In the genomic region with DNA sequence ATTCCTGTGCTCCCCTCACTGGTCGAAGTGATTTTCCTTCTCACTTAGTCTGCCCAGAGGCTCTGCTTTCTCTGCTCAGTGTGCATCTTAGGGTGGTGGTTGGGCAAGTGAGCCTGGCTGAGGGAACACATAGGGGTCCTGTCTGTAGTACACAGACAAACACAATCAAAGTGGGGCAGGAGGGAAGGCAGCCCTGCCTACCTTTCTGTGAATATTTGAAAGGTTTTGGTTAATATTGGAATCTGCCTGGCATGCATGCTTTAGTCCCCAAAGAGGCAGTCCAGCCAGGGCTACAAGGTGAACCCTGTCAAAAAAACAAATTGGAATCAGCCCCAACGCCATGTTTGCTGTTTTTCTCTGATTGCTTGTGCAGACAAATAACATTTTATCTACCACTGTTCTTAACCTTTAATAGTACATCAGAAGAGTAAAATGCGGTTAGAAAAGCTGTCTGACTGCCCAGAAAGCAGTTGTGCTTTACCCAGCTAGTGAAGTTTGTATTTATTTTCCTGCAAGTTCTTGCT, we compare ENCODE assay signal across 10 mouse cellular contexts. TPM values are rescaled to one million over a fixed set of nuclear protein-coding genes. Genes with fewer than 3 reads are reported as not detected.
DNase-seq lines count a peak whose midpoint lies in the region; ATAC-seq lines count a peak whose summit lies in the region.
"Had no signal": no experiment of that assay in that cellular context is flagged by ENCODE, and none has a peak within 500 bp of the region (broad histone marks: within the 10 kb centered on the region; RNA-seq: fewer than 3 reads in every experiment).

No protein-coding gene starts in this region.

- no peak overlapping the region for H3K4me3 ChIP-seq in heart, embryonic 14.5 days (ENCODE audit: control insufficient read depth in 1 of 2, insufficient read depth in 1 of 2, low read depth in 1 of 2, low read length in 2 of 2)
- no peak overlapping the region for H3K4me3 ChIP-seq in neural tube, embryonic 11.5 days (ENCODE audit: low read depth, low read length)
- no peak overlapping the region for H3K4me3 ChIP-seq in neural tube, embryonic 15.5 days (replicated peaks)
- no peak overlapping the region for H3K4me3 ChIP-seq in kidney, embryonic 14.5 days (ENCODE audit: low read length)
- H3K4me3 ChIP-seq in stomach, embryonic 16.5 days (replicated peaks; ENCODE audit: low read length): no peak overlapping the region
- H3K4me3 ChIP-seq in hindbrain, embryonic 13.5 days: no peak overlapping the region
- H3K4me3 ChIP-seq: lung, embryonic 15.5 days had no signal

- no peak for ATAC-seq in heart, embryonic 14.5 days (ENCODE audit: insufficient number of reproducible peaks, insufficient read depth, low FRiP score, low read depth)
- ATAC-seq in neural tube, embryonic 11.5 days (ENCODE audit: insufficient read depth, low FRiP score, low TSS enrichment): no peak
- ATAC-seq in neural tube, embryonic 15.5 days (ENCODE audit: low FRiP score): no peak
- no peak for ATAC-seq in kidney, embryonic 14.5 days (ENCODE audit: low FRiP score, low TSS enrichment)
- no peak for ATAC-seq in stomach, embryonic 16.5 days (ENCODE audit: insufficient read depth, low FRiP score)
- ATAC-seq in hindbrain, embryonic 13.5 days (ENCODE audit: low FRiP score): no peak

- peak overlapping the region; percentile 54 to 68 for H3K27ac ChIP-seq in heart, embryonic 14.5 days (replicated peaks in 1 of 2; ENCODE audit: control insufficient read depth in 1 of 2, insufficient read depth in 1 of 2, low read depth in 2 of 2, low read length in 2 of 2)
- H3K27ac ChIP-seq in neural tube, embryonic 11.5 days (ENCODE audit: low read depth, low read length): 0 out of 2 replicates have a peak overlapping the region, but pooled peaks have one; percentile 27
- no peak overlapping the region for H3K27ac ChIP-seq in neural tube, embryonic 15.5 days (replicated peaks)
- H3K27ac ChIP-seq in kidney, embryonic 14.5 days (ENCODE audit: low read depth, low read length): peak overlapping the region; percentile 15; the same call in 1 of the 2 replicates
- H3K27ac ChIP-seq in stomach, embryonic 16.5 days (ENCODE audit: low read length): peak overlapping the region; percentile 24
- H3K27ac ChIP-seq in hindbrain, embryonic 13.5 days: no peak overlapping the region
- H3K27ac ChIP-seq: hindbrain, embryonic 14.5 days; lung, embryonic 15.5 days had no signal

- no peaks in the 10 kb centered on the region for H3K27me3 ChIP-seq in heart, embryonic 14.5 days (ENCODE audit: control insufficient read depth, insufficient read depth, low read length)
- no peaks in the 10 kb centered on the region for H3K27me3 ChIP-seq in neural tube, embryonic 11.5 days (ENCODE audit: control insufficient read depth, insufficient read depth, low read length)
- no peaks in the 10 kb centered on the region for H3K27me3 ChIP-seq in neural tube, embryonic 15.5 days (replicated peaks)
- H3K27me3 ChIP-seq in kidney, embryonic 14.5 days (ENCODE audit: control insufficient read depth, insufficient read depth, low read length): no peaks in the 10 kb centered on the region
- H3K27me3 ChIP-seq in stomach, embryonic 16.5 days (ENCODE audit: control insufficient read depth, insufficient read depth, low read length): no peaks in the 10 kb centered on the region
- no peaks in the 10 kb centered on the region for H3K27me3 ChIP-seq in hindbrain, embryonic 13.5 days
- H3K27me3 ChIP-seq: lung, embryonic 15.5 days had no signal

- WGBS in heart, embryonic 14.5 days: 53% methylated on average over 3 of the region's 3 CpGs
- 75% methylated on average over 3 of the region's 3 CpGs for WGBS in neural tube, embryonic 11.5 days
- 80% methylated on average over 3 of the region's 3 CpGs for WGBS in neural tube, embryonic 15.5 days
- WGBS in kidney, embryonic 14.5 days: 69% methylated on average over 3 of the region's 3 CpGs
- WGBS in stomach, embryonic 16.5 days: 36% methylated on average over 3 of the region's 3 CpGs
- WGBS in hindbrain, embryonic 13.5 days: 75% methylated on average over 3 of the region's 3 CpGs

- peaks cover 11 to 33% of the 10 kb centered on the region in 2 experiments for H3K4me1 ChIP-seq in heart, embryonic 14.5 days (ENCODE audit: control insufficient read depth in 2 of 2, insufficient read depth in 2 of 2, low read length in 2 of 2)
- H3K4me1 ChIP-seq in neural tube, embryonic 11.5 days (ENCODE audit: control insufficient read depth, insufficient read depth, low read length): peaks cover 16% of the 10 kb centered on the region
- H3K4me1 ChIP-seq in neural tube, embryonic 15.5 days: peaks cover 20% of the 10 kb centered on the region
- peaks cover 33% of the 10 kb centered on the region for H3K4me1 ChIP-seq in kidney, embryonic 14.5 days (ENCODE audit: control insufficient read depth, insufficient read depth, low read length)
- H3K4me1 ChIP-seq in stomach, embryonic 16.5 days (ENCODE audit: control insufficient read depth, insufficient read depth, low read length): peaks cover 22% of the 10 kb centered on the region
- H3K4me1 ChIP-seq in hindbrain, embryonic 13.5 days (replicated peaks): peaks cover 18% of the 10 kb centered on the region

- DNase-seq in heart, postnatal 25 days (ENCODE audit: low spot score): no peak
- no peak for DNase-seq in neural tube, embryonic 11.5 days (ENCODE audit: low spot score)
- no peak for DNase-seq in urinary bladder, postnatal 14 days (ENCODE audit: low spot score)

- peaks cover 6% of the 10 kb centered on the region; the same call in 1 of the 2 replicates for H3K36me3 ChIP-seq in heart, embryonic 14.5 days (ENCODE audit: control insufficient read depth, insufficient read depth, low read length)
- no peaks in the 10 kb centered on the region for H3K36me3 ChIP-seq in neural tube, embryonic 11.5 days (ENCODE audit: control insufficient read depth, insufficient read depth, low read length)
- no peaks in the 10 kb centered on the region for H3K36me3 ChIP-seq in neural tube, embryonic 15.5 days
- H3K36me3 ChIP-seq in kidney, embryonic 14.5 days (ENCODE audit: control insufficient read depth, insufficient read depth, low read length): peaks cover 3% of the 10 kb centered on the region; the same call in 1 of the 2 replicates
- H3K36me3 ChIP-seq in stomach, embryonic 16.5 days (ENCODE audit: control insufficient read depth, insufficient read depth, low read length): no peaks in the 10 kb centered on the region
- no peaks in the 10 kb centered on the region for H3K36me3 ChIP-seq in hindbrain, embryonic 13.5 days

- intact Hi-C loops in heart, postnatal 25 days (cut with DNase I): loop anchor here (5.0 kb wide), 1 partner anchor 98 kb away; no protein-coding TSS in a partner anchor

- H3K9me3 ChIP-seq in heart, embryonic 14.5 days (ENCODE audit: control insufficient read depth, low read length): no peaks in the 10 kb centered on the region
- no peaks in the 10 kb centered on the region for H3K9me3 ChIP-seq in neural tube, embryonic 11.5 days (ENCODE audit: control insufficient read depth, low read length)
- no peaks in the 10 kb centered on the region for H3K9me3 ChIP-seq in neural tube, embryonic 15.5 days (replicated peaks)
- H3K9me3 ChIP-seq in kidney, embryonic 14.5 days (ENCODE audit: control insufficient read depth, low read length): no peaks in the 10 kb centered on the region
- H3K9me3 ChIP-seq in stomach, embryonic 16.5 days (replicated peaks; ENCODE audit: control insufficient read depth, low read length): no peaks in the 10 kb centered on the region
- H3K9me3 ChIP-seq in hindbrain, embryonic 13.5 days: no peaks in the 10 kb centered on the region
- H3K9me3 ChIP-seq: lung, embryonic 15.5 days had no signal

- peak overlapping the region; percentile 43 for H3K4me2 ChIP-seq in heart, embryonic 14.5 days (ENCODE audit: low read length)
- no peak overlapping the region for H3K4me2 ChIP-seq in neural tube, embryonic 11.5 days (ENCODE audit: low read depth)
- no peak overlapping the region for H3K4me2 ChIP-seq in neural tube, embryonic 15.5 days
- no peak overlapping the region for H3K4me2 ChIP-seq in kidney, embryonic 14.5 days (replicated peaks; ENCODE audit: low read depth, low read length)
- H3K4me2 ChIP-seq in stomach, embryonic 16.5 days (ENCODE audit: low read depth, low read length): no peak overlapping the region
- H3K4me2 ChIP-seq in hindbrain, embryonic 13.5 days: no peak overlapping the region
- H3K4me2 ChIP-seq: hindbrain, embryonic 14.5 days; lung, embryonic 15.5 days had no signal

- H3K9ac ChIP-seq in heart, embryonic 14.5 days (ENCODE audit: low read length): peak overlapping the region; percentile 49
- no peak overlapping the region for H3K9ac ChIP-seq in neural tube, embryonic 11.5 days (ENCODE audit: low read length)
- no peak overlapping the region for H3K9ac ChIP-seq in neural tube, embryonic 15.5 days (replicated peaks)
- H3K9ac ChIP-seq in kidney, embryonic 14.5 days (ENCODE audit: low read depth, low read length): no peak overlapping the region
- H3K9ac ChIP-seq in stomach, embryonic 16.5 days (ENCODE audit: low read length): peak overlapping the region; percentile 0; the same call in 1 of the 2 replicates
- H3K9ac ChIP-seq in hindbrain, embryonic 13.5 days: no peak overlapping the region
- H3K9ac ChIP-seq: hindbrain, embryonic 14.5 days; lung, embryonic 15.5 days had no signal

RNA-seq across cellular contexts. Expression of gene Ncoa3, which starts 42.6 kb away (rescaled TPM):
- 12.5 and 13.1 TPM in 2 replicates for polyA plus RNA-seq in heart, embryonic 14.5 days (2014; fragmentation: Nextera tagmentation; extraction: Ambion mirVana)
- total RNA-seq in heart, postnatal 25 days (2021): 10 to 100 TPM; 23.8 to 29.6 TPM
- 20.0 and 22.4 TPM in 2 replicates for polyA plus RNA-seq in neural tube, embryonic 11.5 days (2014; fragmentation: Nextera tagmentation; extraction: Ambion mirVana)
- polyA plus RNA-seq in neural tube, embryonic 15.5 days (2015; fragmentation: Nextera tagmentation; extraction: Ambion mirVana): 13.3 and 14.6 TPM in 2 replicates
- 18.1 and 23.2 TPM in 2 replicates for polyA plus RNA-seq in kidney, embryonic 14.5 days (2014; fragmentation: Nextera tagmentation; extraction: Ambion mirVana)
- 15.7 and 15.9 TPM in 2 replicates for polyA plus RNA-seq in stomach, embryonic 16.5 days (2015; fragmentation: Nextera tagmentation; extraction: Ambion mirVana)
- polyA plus RNA-seq in hindbrain, embryonic 13.5 days (2015; fragmentation: Nextera tagmentation; extraction: Ambion mirVana): 12.0 and 13.1 TPM in 2 replicates

Comparison
In these comparisons a context has a peak if more than half of its experiments do, and no peak if none do; other contexts are left out.
1. H3K27ac ChIP-seq: peak in heart, embryonic 14.5 days (2 of 2), neural tube, embryonic 11.5 days (single experiment), kidney, embryonic 14.5 days (single experiment) and stomach, embryonic 16.5 days (single experiment); none in neural tube, embryonic 15.5 days (single experiment) and hindbrain, embryonic 13.5 days (single experiment).
2. H3K9ac ChIP-seq: peak in heart, embryonic 14.5 days (single experiment) and stomach, embryonic 16.5 days (single experiment); none in neural tube, embryonic 11.5 days (single experiment), neural tube, embryonic 15.5 days (single experiment), kidney, embryonic 14.5 days (single experiment) and hindbrain, embryonic 13.5 days (single experiment).